Mouse (Mus musculus) activated CD4-positive, CD25-positive, alpha-beta regulatory T cell, adult 4 months (primary cell): ENCODE results near the gene Fam117b. TPM values are rescaled to one million over a fixed set of nuclear protein-coding genes. Genes with fewer than 3 reads are reported as not detected.

Experiments
- ATAC-seq: one replicate; pipeline ENCODE4 v1.8.0; 2017
- polyA plus RNA-seq, 2 experiments: library from polyadenylated mRNA; unstranded; fragments of 100-300 nt; shearing (Covaris generic); gene quantifications; one replicate each; pipeline ENCODE4 v1.2.1; 2017

Fam117b gene
- polyA plus RNA-seq, 2 experiments from 2014 or later, result 14.9 to 17.4 TPM

- ATAC-seq, result no peak
Measured at GRCm38 (mm10) chr1:59987399-59988040, 74.7 kb downstream of the Fam117b start.

GRCm38 (mm10) chr1:59995646-59996045, 82.8 kb downstream of the Fam117b start:
- ATAC-seq, result no peak

DNA sequence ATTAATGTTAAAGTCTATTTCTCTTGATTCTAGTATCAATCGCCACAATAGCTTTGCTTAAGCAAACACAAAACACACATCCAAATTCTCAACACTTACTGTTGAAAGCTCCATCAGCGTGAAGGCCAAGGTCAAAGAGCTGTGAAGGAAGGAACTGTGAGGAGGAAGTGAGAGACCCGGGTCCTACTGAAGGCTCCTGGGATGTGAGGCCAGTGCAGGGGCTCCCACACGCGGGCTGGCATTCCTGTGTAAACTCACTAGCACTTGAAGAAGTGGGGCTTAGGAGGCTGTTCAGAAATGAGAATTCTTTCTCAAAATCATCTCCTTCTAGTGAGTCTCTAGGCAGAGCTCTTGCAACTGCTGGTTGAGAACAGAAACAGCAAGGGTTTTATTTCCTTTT, 84.5 kb downstream of the Fam117b start:
- ATAC-seq, result no peak

DNA sequence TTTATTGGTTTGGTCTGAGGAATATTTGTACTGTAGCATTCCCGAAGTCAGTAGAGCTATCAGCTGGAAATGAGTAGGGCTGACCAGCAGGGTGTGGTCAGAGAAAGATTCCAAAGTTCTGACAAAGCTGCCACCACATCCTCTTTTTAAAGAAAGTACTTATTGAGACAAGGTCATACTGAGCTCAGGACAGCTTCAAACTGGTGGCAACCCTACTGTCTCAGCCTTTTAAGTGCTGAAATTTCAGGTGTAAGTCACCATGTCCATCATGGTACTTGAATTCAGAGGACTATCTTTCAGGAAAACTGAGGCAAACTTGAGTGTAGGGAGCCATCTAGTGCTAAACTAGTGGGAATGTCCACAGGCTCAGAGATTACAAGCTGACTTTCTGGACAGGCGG, 87.5 kb downstream of the Fam117b start:
- no peak for ATAC-seq

DNA sequence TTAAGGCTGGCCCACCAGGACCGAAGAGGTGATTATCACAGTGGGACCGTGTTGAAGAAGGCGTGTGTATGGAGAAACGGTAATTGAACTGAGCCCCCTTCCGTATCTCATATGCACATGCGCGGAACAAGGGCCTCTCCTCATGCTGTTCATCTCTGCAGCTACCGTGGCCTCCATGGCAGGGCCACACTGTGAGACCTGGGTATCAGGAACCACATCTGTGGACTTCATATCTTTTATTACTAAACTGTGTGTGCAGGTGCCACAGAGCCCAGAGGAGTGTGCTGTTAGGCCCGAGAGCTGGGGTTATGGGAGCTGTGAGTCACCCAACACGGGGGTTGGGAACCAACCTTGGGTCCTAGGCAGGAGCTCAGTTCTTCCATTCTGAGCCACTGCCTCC, 94.5 kb downstream of the Fam117b start:
- no peak for ATAC-seq

- ATAC-seq, result no peak
Measured at GRCm38 (mm10) chr1:60008743-60009142, 95.9 kb downstream of the Fam117b start.

- ATAC-seq, result no peak
Measured at GRCm38 (mm10) chr1:60013779-60014178, 101.0 kb downstream of the Fam117b start.

DNA sequence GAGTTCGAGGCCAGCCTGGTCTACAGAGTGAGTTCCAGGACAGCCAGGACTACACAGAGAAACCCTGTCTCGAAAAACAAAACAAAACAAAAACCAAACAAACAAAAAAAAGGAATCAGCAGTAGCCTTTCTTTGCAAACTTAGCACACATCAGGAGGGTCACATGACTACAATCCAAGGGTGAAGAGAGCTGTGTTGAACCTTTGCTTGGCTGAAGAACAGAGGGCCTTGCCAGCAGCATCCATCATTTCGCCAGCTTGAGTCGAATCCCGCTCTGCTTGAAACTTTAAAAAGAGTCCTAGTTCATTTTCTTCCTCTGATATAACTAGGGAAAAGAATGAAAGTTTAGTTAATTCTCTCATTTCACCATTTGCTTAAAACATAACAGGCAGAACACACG, 102.7 kb downstream of the Fam117b start:
- no peak for ATAC-seq

- peak; percentile 77 for ATAC-seq
Measured at GRCm38 (mm10) chr1:60016136-60016611, 103.4 kb downstream of the Fam117b start.

DNA sequence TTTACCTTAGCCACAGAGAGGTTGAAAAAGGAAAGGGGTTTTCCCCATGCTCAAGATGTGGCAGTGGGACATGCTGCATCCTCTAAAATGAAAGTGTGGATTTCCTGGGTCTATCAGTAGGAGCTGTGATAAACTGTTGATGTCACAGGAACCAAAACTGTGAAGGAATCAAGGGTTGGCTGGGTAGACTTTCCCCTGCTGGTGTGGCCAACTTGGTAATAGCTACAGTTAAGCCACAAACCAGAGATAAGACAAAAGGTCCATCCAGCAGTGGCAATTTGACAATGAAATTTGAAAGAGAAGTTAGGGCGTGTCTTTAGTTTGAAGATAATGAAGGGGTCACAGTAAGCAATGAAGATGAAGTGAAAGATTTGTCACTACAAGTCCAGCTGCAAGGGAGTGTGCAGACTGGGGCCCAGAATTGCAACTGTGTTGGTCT, 104.2 kb downstream of the Fam117b start:
- peak; percentile 75 for ATAC-seq

Other genes with a start within 250 kb of the Fam117b start
- gene Sumo1, start 242.2 kb upstream of the Fam117b start, polyA plus RNA-seq, result 100 to 1,000 TPM; 504 to 528 TPM
- 100 to 1,000 TPM; 192 to 195 TPM for gene Nop58, start 228.0 kb upstream of the Fam117b start, polyA plus RNA-seq
- gene Bmpr2, start 149.6 kb upstream of the Fam117b start, polyA plus RNA-seq, result 1 to 10 TPM; 2.3 to 2.4 TPM
- 1 to 10 TPM in 1 of 2 experiments, under 1 TPM in 1; 0.64 to 1.6 TPM for gene Ica1l, start 130.2 kb downstream of the Fam117b start, polyA plus RNA-seq
- gene Carf, start 185.2 kb downstream of the Fam117b start, polyA plus RNA-seq, result 1 to 10 TPM; 6.8 to 8.7 TPM
- gene Wdr12, start 185.6 kb downstream of the Fam117b start, polyA plus RNA-seq, result 10 to 100 TPM; 50.5 to 50.8 TPM